Mouse (Mus musculus) forebrain, embryonic 11.5 days (tissue): ENCODE data around the gene Selenok. TPM values are rescaled to one million over a fixed set of nuclear protein-coding genes. Genes with fewer than 3 reads are reported as not detected.

Experiments used
- ATAC-seq: fragments of 200-750 bp; cut with Nextera tagmentation; replicated peaks from 2 replicates; pipeline ENCODE4 v1.8.0; 2017; ENCODE audit warnings: moderate TSS enrichment; ENCODE audit not compliant: low FRiP score
- DNase-seq: peaks from one replicate; pipeline ENCODE4 v3.0.0-alpha.2; 2017; ENCODE audit warnings: low spot score
- H3K27ac ChIP-seq: fragments of 300-500 bp; sonication (generic); 2 replicates; pipeline ENCODE4 v1.5.1; 2014; ENCODE audit warnings: low read depth, low read length
- H3K27me3 ChIP-seq: fragments of 300-500 bp; sonication (generic); 2 replicates; pipeline ENCODE4 v1.6.1; 2014; ENCODE audit warnings: mild to moderate bottlenecking, low read length, mixed read lengths; ENCODE audit not compliant: control insufficient read depth, insufficient read depth
- H3K36me3 ChIP-seq: fragments of 300-500 bp; sonication (generic); 2 replicates; pipeline ENCODE4 v1.6.1; 2014; ENCODE audit warnings: mild to moderate bottlenecking, low read length, moderate library complexity, mixed read lengths; ENCODE audit not compliant: control insufficient read depth, insufficient read depth
- H3K4me1 ChIP-seq: fragments of 300-500 bp; sonication (generic); replicated peaks from 2 replicates; pipeline ENCODE4 v1.6.1; 2014; ENCODE audit warnings: low read length, mixed read lengths; ENCODE audit not compliant: control insufficient read depth, insufficient read depth
- H3K4me2 ChIP-seq: fragments of 300-500 bp; sonication (generic); 2 replicates; pipeline ENCODE4 v1.6.1; 2014; ENCODE audit warnings: low read depth, mild to moderate bottlenecking, low read length, moderate library complexity, mixed read lengths; ENCODE audit not compliant: severe bottlenecking
- H3K4me3 ChIP-seq: fragments of 300-500 bp; sonication (generic); 2 replicates; pipeline ENCODE4 v1.5.1; 2014; ENCODE audit warnings: low read depth, low read length
- H3K9ac ChIP-seq: fragments of 300-500 bp; sonication (generic); 2 replicates; pipeline ENCODE4 v1.6.1; 2014; ENCODE audit warnings: low read length
- H3K9me3 ChIP-seq: fragments of 300-500 bp; sonication (generic); 2 replicates; pipeline ENCODE4 v1.6.1; 2016; ENCODE audit warnings: low read length, mixed read lengths; ENCODE audit not compliant: control insufficient read depth
- WGBS: fragments of 180-500 bp; shearing (Covaris S2); extraction: QIAGEN DNeasy Blood & Tissue Kit; methylation state at CpG from one replicate; pipeline ENCODE4 v1.1.7; 2014; 5-methylcytosine and 5-hydroxymethylcytosine counted together
- microRNA-seq: library from miRNA; unstranded; fragments of <30 nt; microRNA quantifications from one replicate; pipeline ENCODE4, GENCODE M21; 2016; ENCODE audit not compliant: insufficient number of aligned reads
- polyA plus RNA-seq: library from polyadenylated mRNA; unstranded; fragments of >200 nt; fragmentation: Nextera tagmentation; extraction: Ambion mirVana; gene quantifications from 2 replicates; pipeline ENCODE4 v1.2.1, GENCODE M21; 2014

Gene Selenok
- polyA plus RNA-seq, 1 experiment from 2014 or later: 249 TPM

DNA sequence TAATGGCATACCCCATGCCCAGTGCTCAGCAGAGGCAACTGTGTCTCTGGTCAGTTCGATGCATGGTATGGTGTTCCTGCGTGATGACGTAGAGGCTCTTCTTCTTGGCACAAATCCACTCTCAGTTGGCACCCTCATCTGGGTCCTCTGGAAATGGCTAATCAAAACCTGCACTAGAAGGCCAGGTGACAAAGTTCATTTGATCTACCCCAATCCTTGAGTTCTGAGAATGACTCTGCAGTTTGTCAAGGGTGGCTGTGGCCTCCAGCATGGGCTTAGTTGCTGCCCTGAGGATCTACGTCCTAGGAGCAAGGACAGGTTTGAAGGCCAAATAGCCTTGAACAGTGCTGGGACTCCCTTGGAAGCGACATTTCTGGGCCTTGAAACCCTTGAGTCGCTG is 50.7 kb downstream of the Selenok start:
- no peak overlapping the region for H3K9ac ChIP-seq
- no peaks in the 10 kb centered on the region for H3K27me3 ChIP-seq
- ATAC-seq (no peak), DNase-seq (no peak)
- H3K36me3 ChIP-seq: no peaks in the 10 kb centered on the region
- H3K4me2 ChIP-seq: no peak overlapping the region
- no peak overlapping the region for H3K4me3 ChIP-seq
- H3K9me3 ChIP-seq: no peaks in the 10 kb centered on the region
- H3K27ac ChIP-seq: no peak overlapping the region
- WGBS: 92% methylated on average over 6 of the region's 6 CpGs
- no peaks in the 10 kb centered on the region for H3K4me1 ChIP-seq

DNA sequence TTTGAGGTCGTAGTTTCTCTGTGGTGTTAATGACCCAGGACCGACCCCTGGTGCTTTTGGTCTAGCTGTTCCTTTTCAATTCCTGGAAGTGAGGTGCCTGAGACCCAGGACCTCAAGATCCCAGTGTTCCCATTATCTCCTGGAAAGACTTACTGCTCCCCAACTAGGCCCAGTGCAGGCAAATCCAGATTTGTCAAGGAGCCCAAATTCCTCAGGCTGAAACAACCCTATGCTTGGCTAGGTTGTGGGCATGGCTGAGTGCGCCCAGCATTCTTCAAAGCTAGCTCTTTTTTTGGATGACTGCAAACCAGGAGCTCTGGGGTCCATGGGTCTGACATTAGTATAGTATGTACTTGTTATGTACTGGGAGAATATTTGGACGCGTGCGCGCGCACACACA is 51.3 kb downstream of the Selenok start:
- no peaks in the 10 kb centered on the region for H3K9me3 ChIP-seq
- no peak overlapping the region for H3K4me3 ChIP-seq
- DNase-seq (no peak), ATAC-seq (no peak)
- H3K4me1 ChIP-seq: no peaks in the 10 kb centered on the region
- H3K27me3 ChIP-seq: no peaks in the 10 kb centered on the region
- no peaks in the 10 kb centered on the region for H3K36me3 ChIP-seq
- no peak overlapping the region for H3K9ac ChIP-seq
- H3K4me2 ChIP-seq: no peak overlapping the region
- H3K27ac ChIP-seq: no peak overlapping the region
- WGBS: 95% methylated on average over 8 of the region's 8 CpGs

DNA sequence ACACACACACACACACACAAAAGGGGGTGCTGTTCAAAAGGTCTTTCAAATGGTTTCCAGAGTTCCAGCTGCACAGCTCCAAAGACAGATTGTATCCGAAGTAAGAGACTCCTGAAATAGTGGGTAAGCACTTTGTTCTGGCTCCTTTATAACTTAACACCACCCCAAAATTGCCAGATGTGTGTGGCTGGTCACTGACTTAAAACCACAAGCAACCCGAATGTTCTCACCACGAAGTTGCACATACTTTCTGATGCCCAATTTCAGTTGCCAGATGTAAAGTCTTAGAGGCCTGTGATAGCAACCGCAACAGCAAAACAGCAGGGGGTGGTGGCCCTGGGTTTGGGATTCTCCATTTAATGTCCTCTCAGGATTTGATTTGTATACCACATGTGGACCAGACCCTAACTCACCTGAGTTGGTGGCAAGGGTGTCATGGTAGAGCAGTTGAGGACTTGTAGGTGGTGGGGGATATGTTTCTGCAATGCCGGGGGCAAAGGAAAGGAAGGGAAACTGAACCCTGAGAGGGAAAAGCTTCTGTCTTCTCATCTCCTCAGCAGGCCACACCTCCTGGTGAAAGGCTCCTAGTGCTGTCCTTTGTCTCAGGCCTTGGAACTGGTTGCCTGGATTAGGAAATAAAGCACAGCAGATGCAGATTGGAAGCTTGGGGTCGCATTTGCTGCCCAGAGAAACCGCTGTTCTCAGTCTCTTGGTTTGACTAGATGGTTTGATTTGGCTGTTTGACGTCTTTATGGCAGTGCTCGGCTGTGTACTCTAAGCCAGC is 51.9 kb downstream of the Selenok start:
- Histone ChIP-seq H3K4me1 (no peaks in the 10 kb centered on the region), H3K36me3 (no peaks in the 10 kb centered on the region), H3K27ac (no peak overlapping the region), H3K4me3 (no peak overlapping the region), H3K27me3 (no peaks in the 10 kb centered on the region), H3K4me2 (no peak overlapping the region), H3K9ac (no peak overlapping the region), H3K9me3 (no peaks in the 10 kb centered on the region)
- 43% methylated on average over 9 of the region's 9 CpGs for WGBS
- DNase-seq (no peak), ATAC-seq (no peak)

DNA sequence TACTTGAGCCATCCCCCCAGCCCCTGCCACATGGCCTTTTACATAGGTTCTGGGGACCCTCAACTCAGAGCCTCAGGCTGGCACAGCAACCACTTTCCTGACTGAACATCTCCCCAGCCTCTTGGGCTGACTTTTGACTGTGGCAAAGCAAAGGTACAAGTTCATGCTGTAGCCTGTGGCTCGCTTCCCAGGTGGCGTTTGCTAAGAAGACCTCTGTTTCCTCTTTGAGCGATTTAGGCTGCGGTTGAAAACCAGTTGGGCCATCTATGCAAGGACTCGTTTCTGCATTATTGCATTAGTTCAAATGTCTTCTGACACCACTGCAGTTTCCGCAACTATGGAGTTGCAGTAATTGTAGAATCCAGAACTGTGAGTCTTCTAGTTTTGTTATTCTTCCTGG is 54.4 kb downstream of the Selenok start:
- Histone ChIP-seq H3K9me3 (no peaks in the 10 kb centered on the region), H3K36me3 (no peaks in the 10 kb centered on the region), H3K4me2 (no peak overlapping the region), H3K9ac (no peak overlapping the region), H3K27me3 (no peaks in the 10 kb centered on the region), H3K4me3 (no peak overlapping the region), H3K4me1 (no peaks in the 10 kb centered on the region), H3K27ac (no peak overlapping the region)
- 94% methylated on average over 6 of the region's 6 CpGs for WGBS
- ATAC-seq: no peak
- DNase-seq: no peak

DNA sequence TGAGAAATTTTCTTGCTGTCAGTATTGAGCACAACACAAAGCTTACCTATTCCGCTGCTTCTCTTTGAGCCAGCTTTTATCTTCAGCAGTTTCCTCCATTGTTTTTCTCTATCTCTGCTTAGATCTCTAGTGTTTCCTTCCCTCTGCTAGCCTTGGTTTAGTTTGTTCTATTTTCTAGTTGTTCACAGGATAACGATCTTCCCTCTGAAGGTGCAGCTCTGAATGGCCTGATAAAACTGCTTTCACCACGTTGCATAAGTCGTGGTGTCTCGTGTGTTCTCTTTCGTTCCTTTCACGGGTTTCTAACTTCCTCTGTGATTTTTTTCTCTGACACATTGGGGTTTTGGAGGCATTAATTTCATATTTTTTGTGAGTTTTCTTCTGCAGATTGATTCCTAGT is 56.3 kb downstream of the Selenok start:
- Histone ChIP-seq H3K4me1 (no peaks in the 10 kb centered on the region), H3K27me3 (no peaks in the 10 kb centered on the region), H3K4me2 (no peak overlapping the region), H3K9ac (no peak overlapping the region), H3K36me3 (no peaks in the 10 kb centered on the region), H3K27ac (no peak overlapping the region), H3K4me3 (no peak overlapping the region), H3K9me3 (no peaks in the 10 kb centered on the region)
- 74% methylated on average over 7 of the region's 7 CpGs for WGBS
- no peak for ATAC-seq
- no peak for DNase-seq

Small RNA genes within 50 kb of the gene (microRNA-seq; reads per million reads assigned to microRNA genes)
- gene Mir6947: not detected

Other genes with a start within 250 kb of the Selenok start
- gene Cacna2d3, start 246.4 kb upstream of the Selenok start, polyA plus RNA-seq: 4.5 and 5.1 TPM in 2 replicates
- 81.2 and 82.6 TPM in 2 replicates for gene Actr8, start 10.0 kb downstream of the Selenok start, polyA plus RNA-seq
- gene Il17rb, start 40.6 kb downstream of the Selenok start, polyA plus RNA-seq: 0.80 and 1.5 TPM in 2 replicates
- gene Chdh, start 40.7 kb downstream of the Selenok start, polyA plus RNA-seq: 0.12 TPM in 1 of 2 replicates, not detected in the other